Mouse (Mus musculus): Measurements from ENCODE around the gene Synj1.

The Synj1 gene

GRCm38 (mm10) chr16:91009942-91010529, 1.1 kb downstream of the Synj1 start:
- peak in 1 of 2 experiments; percentile 19 for DNase-seq

GRCm38 (mm10) chr16:91004915-91005538, 6.1 kb downstream of the Synj1 start:
- no peak for DNase-seq

- DNase-seq, result no peak
Measured at GRCm38 (mm10) chr16:91001098-91001497, 10.0 kb downstream of the Synj1 start.

GRCm38 (mm10) chr16:90999827-91000226, 11.3 kb downstream of the Synj1 start:
- no peak for DNase-seq

- no peak for DNase-seq
Measured at GRCm38 (mm10) chr16:90997822-90998221, 13.3 kb downstream of the Synj1 start.

- DNase-seq, result no peak
Measured at GRCm38 (mm10) chr16:90996327-90997243, 14.5 kb downstream of the Synj1 start.

GRCm38 (mm10) chr16:90995498-90995897, 15.6 kb downstream of the Synj1 start:
- DNase-seq, result no peak

- no peak for DNase-seq
Measured at GRCm38 (mm10) chr16:90995023-90995422, 16.1 kb downstream of the Synj1 start.

- DNase-seq, result no peak
Measured at GRCm38 (mm10) chr16:90989162-90989561, 21.9 kb downstream of the Synj1 start.

- DNase-seq, result no peak
Measured at GRCm38 (mm10) chr16:90988665-90989064, 22.4 kb downstream of the Synj1 start.

- DNase-seq, result peak in 1 of 2 experiments; percentile 34
Measured at GRCm38 (mm10) chr16:90988039-90988438, 23.1 kb downstream of the Synj1 start.

- no peak for DNase-seq
Measured at GRCm38 (mm10) chr16:90971004-90971403, 40.1 kb downstream of the Synj1 start.

GRCm38 (mm10) chr16:90966241-90966640, 44.9 kb downstream of the Synj1 start:
- no peak for DNase-seq

GRCm38 (mm10) chr16:90964302-90964701, 46.8 kb downstream of the Synj1 start:
- no peak for DNase-seq

GRCm38 (mm10) chr16:90963866-90964265, 47.2 kb downstream of the Synj1 start:
- DNase-seq, result no peak

- DNase-seq, result no peak
Measured at GRCm38 (mm10) chr16:90963231-90963630, 47.9 kb downstream of the Synj1 start.

GRCm38 (mm10) chr16:90958301-90959085, 52.6 kb downstream of the Synj1 start:
- DNase-seq, result no peak

GRCm38 (mm10) chr16:90955494-90955893, 55.6 kb downstream of the Synj1 start:
- DNase-seq, result no peak

GRCm38 (mm10) chr16:90953770-90954169, 57.3 kb downstream of the Synj1 start:
- no peak for DNase-seq

- DNase-seq, result no peak
Measured at GRCm38 (mm10) chr16:90953147-90953546, 58.0 kb downstream of the Synj1 start.

- DNase-seq, result no peak
Measured at GRCm38 (mm10) chr16:90950354-90950963, 60.6 kb downstream of the Synj1 start.

GRCm38 (mm10) chr16:90946977-90947376, 64.1 kb downstream of the Synj1 start:
- DNase-seq, result no peak
